Mouse (Mus musculus) neural tube, embryonic 11.5 days (tissue): ENCODE results near the gene Cdh6. TPM values are rescaled to one million over a fixed set of nuclear protein-coding genes. Genes with fewer than 3 reads are reported as not detected.
A peak's percentile ranks its signal among the peaks of the same experiment; 100 is the strongest.

Experiments used
- ATAC-seq: fragments of 200-750 bp; cut with Nextera tagmentation; 2 replicates; pipeline ENCODE4 v1.8.0; 2017; ENCODE audit warnings: moderate number of reproducible peaks, mild to moderate bottlenecking, moderate TSS enrichment, moderate library complexity; ENCODE audit not compliant: insufficient read depth, low FRiP score, low TSS enrichment
- DNase-seq: peaks from one replicate; pipeline ENCODE4 v3.0.0-alpha.2; 2015; ENCODE audit warnings: low spot score
- H3K27ac ChIP-seq: fragments of 300-500 bp; sonication (generic); 2 replicates; pipeline ENCODE4 v1.5.1; 2014; ENCODE audit warnings: low read depth, mild to moderate bottlenecking, low read length
- H3K27me3 ChIP-seq: fragments of 300-500 bp; sonication (generic); 2 replicates; pipeline ENCODE4 v1.6.1; 2014; ENCODE audit warnings: mild to moderate bottlenecking, low read length, mixed read lengths; ENCODE audit not compliant: control insufficient read depth, insufficient read depth
- H3K36me3 ChIP-seq: fragments of 300-500 bp; sonication (generic); 2 replicates; pipeline ENCODE4 v1.6.1; 2014; ENCODE audit warnings: mild to moderate bottlenecking, low read length, moderate library complexity, mixed read lengths; ENCODE audit not compliant: control insufficient read depth, insufficient read depth
- H3K4me1 ChIP-seq: fragments of 300-500 bp; sonication (generic); 2 replicates; pipeline ENCODE4 v1.6.1; 2014; ENCODE audit warnings: low read length, mixed read lengths; ENCODE audit not compliant: control insufficient read depth, insufficient read depth
- H3K4me2 ChIP-seq: fragments of 300-500 bp; sonication (generic); 2 replicates; pipeline ENCODE4 v1.6.1; 2014; ENCODE audit warnings: low read depth, mild to moderate bottlenecking, moderate library complexity
- H3K4me3 ChIP-seq: fragments of 300-500 bp; sonication (generic); 2 replicates; pipeline ENCODE4 v1.5.1; 2014; ENCODE audit warnings: low read depth, low read length
- H3K9ac ChIP-seq: fragments of 300-500 bp; sonication (generic); 2 replicates; pipeline ENCODE4 v1.6.1; 2014; ENCODE audit warnings: mild to moderate bottlenecking, low read length
- H3K9me3 ChIP-seq: fragments of 300-500 bp; sonication (generic); 2 replicates; pipeline ENCODE4 v1.6.1; 2016; ENCODE audit warnings: low read length; ENCODE audit not compliant: control insufficient read depth
- WGBS: fragments of 180-500 bp; shearing (Covaris S2); extraction: QIAGEN DNeasy Blood & Tissue Kit; methylation state at CpG from one replicate; pipeline ENCODE4 v1.1.7; 2014; 5-methylcytosine and 5-hydroxymethylcytosine counted together
- polyA plus RNA-seq: library from polyadenylated mRNA; unstranded; fragments of >200 nt; fragmentation: Nextera tagmentation; extraction: Ambion mirVana; gene quantifications from 2 replicates; pipeline ENCODE4 v1.2.1, GENCODE M21; 2014

Cdh6 gene
- polyA plus RNA-seq, 1 experiment from 2014 or later: 21.6 TPM

DNA sequence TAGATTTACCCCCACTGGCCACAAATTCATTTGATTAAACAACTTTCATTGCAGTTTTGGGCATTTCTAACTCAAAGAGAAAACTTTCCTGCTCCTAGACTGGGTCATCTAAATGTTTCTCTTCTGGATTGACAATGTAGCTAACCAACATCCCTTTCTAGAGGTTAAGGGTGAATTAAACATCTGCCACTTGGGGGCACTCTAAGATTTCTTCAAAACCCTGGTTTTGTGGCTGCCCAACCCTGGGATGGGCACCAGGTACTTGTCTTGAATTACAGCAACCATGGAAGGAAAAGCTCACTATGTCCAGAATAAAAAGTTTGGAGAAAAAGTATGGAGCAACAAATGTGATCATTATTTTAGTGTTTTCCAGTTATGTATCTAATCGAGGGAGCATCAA lies 39.4 kb downstream of the Cdh6 start:
- ATAC-seq: no peak
- H3K27ac ChIP-seq: no peak overlapping the region
- no peak for DNase-seq
- whole genome bisulfite sequencing: 73% methylated on average over 1 of the region's 1 CpGs
- no peak overlapping the region for H3K4me2 ChIP-seq
- no peak overlapping the region for H3K9ac ChIP-seq
- no peak overlapping the region for H3K4me3 ChIP-seq
- no peaks in the 10 kb centered on the region for H3K9me3 ChIP-seq
- H3K4me1 ChIP-seq: no peaks in the 10 kb centered on the region
- H3K36me3 ChIP-seq: no peaks in the 10 kb centered on the region
- H3K27me3 ChIP-seq: no peaks in the 10 kb centered on the region

DNA sequence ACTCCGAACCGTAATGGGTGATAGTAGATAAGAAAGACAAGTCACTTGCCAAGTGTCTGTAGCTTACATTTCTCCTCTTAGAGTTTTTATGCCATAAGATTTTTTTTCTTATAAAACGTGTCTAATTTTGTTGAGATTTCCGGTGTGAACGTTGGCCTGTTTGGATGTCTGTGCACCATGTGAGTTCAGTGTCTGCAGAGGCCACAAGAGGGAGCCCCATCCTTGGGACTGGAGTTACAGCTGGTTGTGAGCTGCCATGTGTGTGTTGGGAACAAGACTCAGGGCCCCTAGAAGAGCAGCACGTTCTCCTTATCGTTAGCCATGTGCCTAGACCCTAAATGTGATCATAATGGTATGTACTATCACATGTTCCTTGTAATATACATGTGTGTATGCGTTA lies 40.1 kb downstream of the Cdh6 start:
- Histone ChIP-seq H3K36me3 (no peaks in the 10 kb centered on the region), H3K4me3 (no peak overlapping the region), H3K9me3 (no peaks in the 10 kb centered on the region), H3K4me2 (no peak overlapping the region), H3K27me3 (no peaks in the 10 kb centered on the region), H3K27ac (no peak overlapping the region), H3K4me1 (no peaks in the 10 kb centered on the region), H3K9ac (no peak overlapping the region)
- DNase-seq (no peak), ATAC-seq (peak; percentile 35; the same call in 1 of the 2 replicates)
- WGBS: 91% methylated on average over 8 of the region's 8 CpGs

DNA sequence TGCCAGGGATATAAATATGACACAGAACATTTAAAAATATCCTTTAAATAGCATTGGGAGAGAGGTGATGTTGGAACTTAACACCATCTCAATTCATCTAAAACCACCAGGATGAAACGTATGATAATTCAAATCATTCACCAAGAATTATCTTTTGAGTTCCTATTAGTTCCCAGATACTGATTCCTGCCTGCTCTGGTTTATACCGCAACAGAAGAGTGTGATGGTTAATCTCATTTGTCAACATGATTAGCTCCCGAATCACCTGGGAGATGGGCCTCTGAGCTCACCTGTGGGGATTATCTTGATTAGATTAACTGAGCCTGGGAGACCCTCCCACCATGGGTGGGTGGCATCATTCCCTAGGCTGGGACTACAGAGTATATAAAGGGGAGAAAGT lies 41.0 kb downstream of the Cdh6 start:
- 96% methylated on average over 3 of the region's 3 CpGs for WGBS
- no peaks in the 10 kb centered on the region for H3K4me1 ChIP-seq
- H3K36me3 ChIP-seq: no peaks in the 10 kb centered on the region
- H3K9me3 ChIP-seq: no peaks in the 10 kb centered on the region
- DNase-seq: no peak
- ATAC-seq: no peak
- no peaks in the 10 kb centered on the region for H3K27me3 ChIP-seq
- H3K9ac ChIP-seq: no peak overlapping the region
- H3K4me2 ChIP-seq: no peak overlapping the region
- no peak overlapping the region for H3K27ac ChIP-seq
- no peak overlapping the region for H3K4me3 ChIP-seq

DNA sequence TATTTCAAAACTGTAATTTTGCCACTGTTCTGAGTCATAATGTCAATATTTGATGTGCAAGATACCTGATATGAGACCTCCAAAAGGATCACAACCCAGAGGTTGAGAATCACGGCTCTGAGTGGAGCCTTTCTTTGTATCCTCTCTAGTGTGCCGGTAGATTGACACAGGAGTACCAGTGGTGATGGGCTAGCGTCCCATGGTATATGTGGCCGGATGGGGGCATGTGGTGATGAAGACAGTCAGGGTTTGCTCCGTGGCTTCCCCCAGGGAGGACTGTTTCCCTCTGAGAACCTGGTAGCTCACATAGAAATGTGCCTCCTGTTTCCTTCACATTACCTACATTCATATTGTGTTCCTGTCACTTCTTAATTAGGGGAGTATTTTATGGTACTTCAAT lies 43.2 kb downstream of the Cdh6 start:
- H3K27me3 ChIP-seq: no peaks in the 10 kb centered on the region
- H3K27ac ChIP-seq: no peak overlapping the region
- H3K9me3 ChIP-seq: no peaks in the 10 kb centered on the region
- ATAC-seq (no peak), DNase-seq (no peak)
- no peak overlapping the region for H3K4me2 ChIP-seq
- 84% methylated on average over 5 of the region's 5 CpGs for WGBS
- no peak overlapping the region for H3K4me3 ChIP-seq
- H3K36me3 ChIP-seq: no peaks in the 10 kb centered on the region
- H3K9ac ChIP-seq: no peak overlapping the region
- no peaks in the 10 kb centered on the region for H3K4me1 ChIP-seq

- Histone ChIP-seq H3K9ac (no peak overlapping the region), H3K27ac (no peak overlapping the region), H3K36me3 (no peaks in the 10 kb centered on the region), H3K4me3 (no peak overlapping the region), H3K4me1 (no peaks in the 10 kb centered on the region), H3K27me3 (no peaks in the 10 kb centered on the region), H3K4me2 (no peak overlapping the region), H3K9me3 (no peaks in the 10 kb centered on the region)
- DNase-seq (no peak), ATAC-seq (no peak)
- WGBS: 56% methylated on average over 6 of the region's 6 CpGs
Measured at GRCm38 (mm10) chr15:13100341-13100740, 73.1 kb downstream of the Cdh6 start.

DNA sequence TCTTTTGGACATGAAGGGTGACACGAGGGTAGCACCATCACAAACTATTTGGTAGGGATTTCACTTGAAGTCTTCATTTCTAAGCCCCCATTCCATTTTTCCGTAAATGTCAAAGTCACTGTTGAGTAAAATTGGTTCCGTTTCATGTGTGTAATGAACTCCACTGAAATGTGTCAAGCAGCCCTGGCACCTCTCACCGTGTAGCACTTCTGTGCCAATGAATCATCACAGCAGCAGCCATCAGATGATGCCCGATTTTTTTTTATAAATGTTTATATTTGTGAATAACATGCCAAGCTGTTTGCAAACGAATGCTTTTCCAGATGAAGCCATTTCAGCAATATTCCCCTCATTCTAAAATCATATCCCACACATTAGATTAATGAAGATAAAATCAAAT lies 75.6 kb downstream of the Cdh6 start:
- Histone ChIP-seq H3K4me3 (no peak overlapping the region), H3K4me2 (no peak overlapping the region), H3K27ac (no peak overlapping the region), H3K27me3 (no peaks in the 10 kb centered on the region), H3K9ac (no peak overlapping the region), H3K9me3 (no peaks in the 10 kb centered on the region), H3K36me3 (no peaks in the 10 kb centered on the region), H3K4me1 (no peaks in the 10 kb centered on the region)
- WGBS: 89% methylated on average over 6 of the region's 6 CpGs
- no peak for DNase-seq
- ATAC-seq: no peak

DNA sequence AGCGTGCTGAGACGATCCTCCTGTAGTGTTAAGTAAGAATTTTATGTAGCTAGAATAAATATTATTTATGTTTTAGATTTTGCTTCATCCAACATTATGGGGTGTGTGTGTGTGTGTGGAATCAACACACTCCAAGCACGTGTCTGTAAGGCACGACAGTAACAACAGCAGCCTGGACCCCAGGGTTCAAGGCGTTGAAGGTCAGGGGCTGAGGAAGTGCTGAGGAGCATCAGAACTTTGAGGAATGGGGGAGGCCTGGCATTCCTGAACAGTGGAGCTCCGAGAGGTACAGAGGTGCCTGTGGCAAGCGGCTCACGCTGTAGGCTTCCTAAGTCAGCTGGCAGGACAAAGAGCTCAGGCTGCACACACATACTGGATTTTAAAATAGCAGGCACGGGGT lies 78.1 kb downstream of the Cdh6 start:
- Histone ChIP-seq H3K36me3 (no peaks in the 10 kb centered on the region), H3K9ac (no peak overlapping the region), H3K4me3 (no peak overlapping the region), H3K4me2 (no peak overlapping the region), H3K4me1 (no peaks in the 10 kb centered on the region), H3K27me3 (no peaks in the 10 kb centered on the region), H3K27ac (no peak overlapping the region), H3K9me3 (no peaks in the 10 kb centered on the region)
- DNase-seq: no peak
- no peak for ATAC-seq
- 71% methylated on average over 9 of the region's 9 CpGs for WGBS

- ATAC-seq (no peak), DNase-seq (no peak)
- Histone ChIP-seq H3K4me2 (no peak overlapping the region), H3K9ac (no peak overlapping the region), H3K4me1 (no peaks in the 10 kb centered on the region), H3K4me3 (no peak overlapping the region), H3K9me3 (no peaks in the 10 kb centered on the region), H3K27ac (no peak overlapping the region), H3K27me3 (no peaks in the 10 kb centered on the region), H3K36me3 (no peaks in the 10 kb centered on the region)
- 70% methylated on average over 7 of the region's 7 CpGs for WGBS
Measured at GRCm38 (mm10) chr15:13094881-13095256, 78.6 kb downstream of the Cdh6 start.

- Histone ChIP-seq H3K4me3 (no peak overlapping the region), H3K4me2 (no peak overlapping the region), H3K27me3 (no peaks in the 10 kb centered on the region), H3K4me1 (0 out of 2 replicates have a peak, but pooled peaks cover 2% of the 10 kb centered on the region), H3K9ac (no peak overlapping the region), H3K36me3 (no peaks in the 10 kb centered on the region), H3K27ac (no peak overlapping the region), H3K9me3 (no peaks in the 10 kb centered on the region)
- 86% methylated on average over 19 of the region's 19 CpGs for WGBS
- no peak for ATAC-seq
- no peak for DNase-seq
Measured at GRCm38 (mm10) chr15:13093954-13094880, 79.3 kb downstream of the Cdh6 start.
